Mouse (Mus musculus): ENCODE measurements around the gene Tvp23b.
A peak's percentile ranks its signal among the peaks of the same experiment; 100 is the strongest.

Gene Tvp23b

GRCm38 (mm10) chr11:62879220-62880048, at the start of gene Tvp23b:
TSS of gene Tvp23b (plus strand) at chr11:62879455.
- peak; percentile 84 for DNase-seq (ENCODE audit: low spot score)

- no peak for DNase-seq (ENCODE audit: low spot score)
Measured at GRCm38 (mm10) chr11:62830387-62830786, 48.9 kb upstream of the Tvp23b start.

- no peak for DNase-seq (ENCODE audit: low spot score)
Measured at GRCm38 (mm10) chr11:62831906-62832305, 47.3 kb upstream of the Tvp23b start.

GRCm38 (mm10) chr11:62844562-62844961, 34.7 kb upstream of the Tvp23b start:
- DNase-seq (ENCODE audit: low spot score), result no peak

- no peak for DNase-seq (ENCODE audit: low spot score)
Measured at GRCm38 (mm10) chr11:62845730-62846129, 33.5 kb upstream of the Tvp23b start.

- DNase-seq (ENCODE audit: low spot score), result peak; percentile 11
Measured at GRCm38 (mm10) chr11:62846961-62847654, 32.1 kb upstream of the Tvp23b start, which contains the start of gene Fbxw10. TSS of gene Fbxw10 (plus strand) at chr11:62847069.

GRCm38 (mm10) chr11:62847655-62848191, 31.5 kb upstream of the Tvp23b start:
- no peak for DNase-seq (ENCODE audit: low spot score)

GRCm38 (mm10) chr11:62848301-62848700, 31.0 kb upstream of the Tvp23b start:
- no peak for DNase-seq (ENCODE audit: low spot score)

GRCm38 (mm10) chr11:62851199-62851598, 28.1 kb upstream of the Tvp23b start:
- DNase-seq (ENCODE audit: low spot score), result no peak

- no peak for DNase-seq (ENCODE audit: low spot score)
Measured at GRCm38 (mm10) chr11:62853334-62853733, 25.9 kb upstream of the Tvp23b start.

- no peak for DNase-seq (ENCODE audit: low spot score)
Measured at GRCm38 (mm10) chr11:62865562-62865961, 13.7 kb upstream of the Tvp23b start.

GRCm38 (mm10) chr11:62866685-62867084, 12.6 kb upstream of the Tvp23b start:
- no peak for DNase-seq (ENCODE audit: low spot score)

GRCm38 (mm10) chr11:62869201-62869600, 10.1 kb upstream of the Tvp23b start:
- DNase-seq (ENCODE audit: low spot score), result no peak

GRCm38 (mm10) chr11:62869715-62870371, 9.4 kb upstream of the Tvp23b start:
- DNase-seq (ENCODE audit: low spot score), result no peak

GRCm38 (mm10) chr11:62873479-62873878, 5.8 kb upstream of the Tvp23b start:
- no peak for DNase-seq (ENCODE audit: low spot score)

- DNase-seq (ENCODE audit: low spot score), result no peak
Measured at GRCm38 (mm10) chr11:62875696-62876095, 3.6 kb upstream of the Tvp23b start.

GRCm38 (mm10) chr11:62876445-62876844, 2.8 kb upstream of the Tvp23b start:
- DNase-seq (ENCODE audit: low spot score), result no peak

GRCm38 (mm10) chr11:62877391-62877790, 1.9 kb upstream of the Tvp23b start:
- DNase-seq (ENCODE audit: low spot score), result no peak

GRCm38 (mm10) chr11:62878728-62879127, 527 bp upstream of the Tvp23b start:
- DNase-seq (ENCODE audit: low spot score), result no peak

- DNase-seq (ENCODE audit: low spot score), result no peak
Measured at GRCm38 (mm10) chr11:62883407-62883806, 4.2 kb downstream of the Tvp23b start.

- DNase-seq (ENCODE audit: low spot score), result no peak
Measured at GRCm38 (mm10) chr11:62885323-62885722, 6.1 kb downstream of the Tvp23b start.

- no peak for DNase-seq (ENCODE audit: low spot score)
Measured at GRCm38 (mm10) chr11:62890796-62891195, 11.5 kb downstream of the Tvp23b start.
